Mouse (Mus musculus): ENCODE data around the gene Cyb561d2.

- no peak for TF ChIP-seq CTCF (IDR thresholded peaks at IDR 0.05; ENCODE audit: borderline replicate concordance, extremely low read depth, insufficient read depth, insufficient read length)
- TF ChIP-seq POLR2A (IDR thresholded peaks at IDR 0.05; ENCODE audit: borderline replicate concordance, extremely low read depth, insufficient read depth, insufficient read length, poor library complexity, severe bottlenecking), result no peak
These were observed 10.8 kb upstream of the Cyb561d2 start for GRCm38 (mm10) chr9:107552690-107553393.

All from brain, embryonic 14.5 days (tissue).